Mouse (Mus musculus): ENCODE measurements around the gene Manba. TPM values are rescaled to one million over a fixed set of nuclear protein-coding genes. Genes with fewer than 3 reads are reported as not detected.

The Manba gene
- total and polyA plus RNA-seq, 3 experiments = 30.9 to 35.2 (median 31.5) TPM

DNA sequence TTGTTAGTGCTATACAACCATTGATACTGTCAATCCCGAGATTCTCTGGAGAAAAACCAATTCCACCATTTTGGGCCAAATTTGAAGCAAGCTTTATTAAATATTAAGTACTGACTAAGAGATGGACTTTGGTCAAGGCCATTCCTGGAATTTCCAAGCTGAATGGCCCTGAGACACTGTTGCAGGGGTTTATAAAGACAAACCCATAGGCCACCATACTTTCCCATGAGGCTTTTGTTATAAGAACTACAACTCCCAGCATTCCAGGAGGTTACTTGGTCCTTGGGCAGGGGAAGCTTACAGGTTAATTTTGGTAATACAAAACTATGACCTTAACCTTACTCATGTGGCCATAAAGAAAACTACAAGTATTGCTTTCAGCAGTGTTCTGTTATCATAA lies 22.8 kb downstream of the Manba start:
- in situ Hi-C loops (cut with MboI; ENCODE audit: low pct_ligation_motif_present, low pct_unique_long_range_greater_than_20kb, low sequenced_read_pairs) = loop anchor here (5.0 kb wide), 1 partner anchor 216 kb away; no protein-coding TSS in a partner anchor

DNA sequence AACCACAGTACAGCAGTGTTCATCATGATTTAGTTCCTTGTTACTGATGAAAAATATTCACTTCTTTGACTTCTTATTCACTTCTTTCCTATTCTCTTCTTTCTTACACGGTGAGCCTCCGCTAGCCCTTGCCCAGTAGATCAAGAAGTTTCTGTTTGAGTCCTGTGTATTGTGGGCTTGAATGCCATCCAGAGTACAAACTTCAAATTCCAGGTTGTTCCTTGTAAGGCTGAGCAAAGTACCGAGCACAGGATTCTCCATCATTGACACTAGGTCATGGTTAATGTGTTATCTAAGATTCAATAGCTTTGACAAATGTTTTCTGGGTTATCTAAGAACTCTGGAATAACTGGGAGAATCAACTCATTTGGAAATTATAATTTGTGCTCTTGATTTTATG lies 25.0 kb downstream of the Manba start:
- dilution Hi-C loops (cut with MboI; ENCODE audit: extremely low pct_ligation_motif_present, extremely low pct_unique_long_range_greater_than_20kb, low sequenced_read_pairs) = no loop called here
- Histone ChIP-seq H3K4me2 (ENCODE audit: insufficient read depth, low read depth, poor library complexity, severe bottlenecking) (no peak overlapping the region), H3K27me3 (replicated peaks) (no peaks in the 10 kb centered on the region), H3K4me3 (replicated peaks in 1 of 3; ENCODE audit: low read depth in 2 of 3, low read length in 2 of 3, poor library complexity in 1 of 3) (no peak overlapping the region), H3K27ac (ENCODE audit: insufficient read depth, low read depth) (no peak overlapping the region), H3K79me2 (replicated peaks; ENCODE audit: control insufficient read depth, extremely low read depth, insufficient read depth, poor library complexity, severe bottlenecking) (no peaks in the 10 kb centered on the region), H3K36me3 (replicated peaks in 1 of 2; ENCODE audit: control insufficient read depth in 1 of 2, insufficient read depth in 1 of 2, low read length in 1 of 2) (peaks cover 22 to 65% of the 10 kb centered on the region in 2 experiments), H3K9me3 (replicated peaks; ENCODE audit: low read length) (no peaks in the 10 kb centered on the region), H3K4me1 (ENCODE audit: control insufficient read depth in 1 of 2, insufficient read depth in 2 of 2) (peaks cover 3 to 16% of the 10 kb centered on the region in 2 experiments; a peak in 3 of 4 replicates), H3K9ac (ENCODE audit: insufficient read depth, low read depth) (no peak overlapping the region)
- in situ Hi-C loops (cut with MboI; ENCODE audit: low pct_ligation_motif_present, low pct_unique_long_range_greater_than_20kb, low sequenced_read_pairs) = no loop called here
- TF ChIP-seq RCOR1 (conservative IDR thresholded peaks at IDR 0.05; ENCODE audit: low read depth, low read length) (no peak), KAT2A (IDR thresholded peaks at IDR 0.05; ENCODE audit: insufficient replicate concordance, low read length) (no peak), RAD21 (IDR thresholded peaks at IDR 0.05; ENCODE audit: low read depth, low read length) (no peak), BHLHE40 (IDR thresholded peaks at IDR 0.05; ENCODE audit: low read depth, low read length) (no peak), POLR2A (IDR thresholded peaks at IDR 0.05; ENCODE audit: low read depth, low read length) (no peak), CTCF (conservative IDR thresholded peaks at IDR 0.05 in 1 of 2, IDR thresholded peaks at IDR 0.05 in 1 of 2; ENCODE audit: low read depth in 2 of 2, low read length in 2 of 2) (no peak), USF1 (IDR thresholded peaks at IDR 0.05; ENCODE audit: low read depth, low read length) (no peak), MAFK (IDR thresholded peaks at IDR 0.05; ENCODE audit: insufficient replicate concordance, low read length) (no peak), ZMIZ1 (IDR thresholded peaks at IDR 0.05; ENCODE audit: low read depth, low read length) (no peak), PAX5 (IDR thresholded peaks at IDR 0.05; ENCODE audit: low read length) (no peak), NRF1 (IDR thresholded peaks at IDR 0.05; ENCODE audit: low read depth, low read length) (no peak), JUN (IDR thresholded peaks at IDR 0.05; ENCODE audit: insufficient read depth, low read depth, low read length) (no peak)
- DNase-seq (ENCODE audit: extremely low read depth) = no peak

More for the DNA sequence above, 22.8 kb downstream of the Manba start:
- dilution Hi-C loops (cut with MboI; ENCODE audit: extremely low pct_ligation_motif_present, extremely low pct_unique_long_range_greater_than_20kb, low sequenced_read_pairs) = no loop called here
- no peaks in the 10 kb centered on the region for H3K79me2 ChIP-seq (replicated peaks; ENCODE audit: control insufficient read depth, extremely low read depth, insufficient read depth, poor library complexity, severe bottlenecking)
- no peaks in the 10 kb centered on the region for H3K27me3 ChIP-seq (replicated peaks)
- H3K9me3 ChIP-seq (replicated peaks; ENCODE audit: low read length) = no peaks in the 10 kb centered on the region
- TF ChIP-seq UBTF (IDR thresholded peaks at IDR 0.05; ENCODE audit: low read depth, low read length) (no peak), HCFC1 (IDR thresholded peaks at IDR 0.05; ENCODE audit: low read depth, low read length) (peak; percentile 79), BHLHE40 (IDR thresholded peaks at IDR 0.05; ENCODE audit: low read depth, low read length) (no peak)
- H3K36me3 ChIP-seq (replicated peaks in 1 of 2; ENCODE audit: control insufficient read depth in 1 of 2, insufficient read depth in 1 of 2, low read length in 1 of 2) = peaks cover 14 to 54% of the 10 kb centered on the region in 2 experiments
- H3K4me3 ChIP-seq (replicated peaks in 1 of 3; ENCODE audit: low read depth in 2 of 3, low read length in 2 of 3, poor library complexity in 1 of 3) = no peak overlapping the region
- peaks cover 0 to 11% of the 10 kb centered on the region in 2 experiments; a peak in 2 of 4 replicates for H3K4me1 ChIP-seq (ENCODE audit: control insufficient read depth in 1 of 2, insufficient read depth in 2 of 2)
- DNase-seq (ENCODE audit: extremely low read depth) = no peak
- H3K4me2 ChIP-seq (ENCODE audit: insufficient read depth, low read depth, poor library complexity, severe bottlenecking) = no peak overlapping the region
- H3K27ac ChIP-seq (ENCODE audit: insufficient read depth, low read depth) = no peak overlapping the region
- H3K9ac ChIP-seq (ENCODE audit: insufficient read depth, low read depth) = no peak overlapping the region

DNA sequence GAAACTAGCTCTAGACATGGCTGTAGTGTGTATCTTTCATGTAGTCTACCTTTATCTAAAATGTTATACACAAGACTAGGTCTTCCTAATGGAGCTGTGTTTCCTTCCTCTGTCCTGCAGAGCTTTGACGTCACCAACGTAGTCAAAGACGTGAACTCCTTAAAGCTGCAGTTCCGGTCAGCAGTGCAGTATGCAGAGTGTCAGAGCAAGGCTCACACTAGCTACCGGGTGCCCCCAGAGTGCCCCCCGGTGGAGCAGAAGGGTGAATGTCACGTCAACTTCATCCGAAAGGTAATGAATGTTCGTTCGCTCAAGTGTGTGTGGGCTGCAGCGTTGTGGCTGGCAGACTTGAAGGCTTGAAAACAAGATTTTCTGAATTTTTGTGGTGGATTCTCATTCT lies 26.3 kb downstream of the Manba start:
- Histone ChIP-seq H3K36me3 (replicated peaks in 1 of 2; ENCODE audit: control insufficient read depth in 1 of 2, insufficient read depth in 1 of 2, low read length in 1 of 2) (peaks cover 22 to 60% of the 10 kb centered on the region in 2 experiments), H3K79me2 (replicated peaks; ENCODE audit: control insufficient read depth, extremely low read depth, insufficient read depth, poor library complexity, severe bottlenecking) (no peaks in the 10 kb centered on the region), H3K4me3 (replicated peaks in 1 of 3; ENCODE audit: low read depth in 2 of 3, low read length in 2 of 3, poor library complexity in 1 of 3) (no peak overlapping the region), H3K9ac (ENCODE audit: insufficient read depth, low read depth) (no peak overlapping the region), H3K9me3 (replicated peaks; ENCODE audit: low read length) (no peaks in the 10 kb centered on the region), H3K27me3 (replicated peaks) (no peaks in the 10 kb centered on the region), H3K27ac (ENCODE audit: insufficient read depth, low read depth) (no peak overlapping the region), H3K4me1 (ENCODE audit: control insufficient read depth in 1 of 2, insufficient read depth in 2 of 2) (peaks cover 5 to 23% of the 10 kb centered on the region in 2 experiments), H3K4me2 (ENCODE audit: insufficient read depth, low read depth, poor library complexity, severe bottlenecking) (no peak overlapping the region)
- TF ChIP-seq MAFK (IDR thresholded peaks at IDR 0.05; ENCODE audit: insufficient replicate concordance, low read length) (no peak), MYC (IDR thresholded peaks at IDR 0.05; ENCODE audit: low read depth, low read length) (0 out of 2 replicates have a peak, but pooled peaks have one; percentile 34), CTCF (conservative IDR thresholded peaks at IDR 0.05 in 1 of 2, IDR thresholded peaks at IDR 0.05 in 1 of 2; ENCODE audit: low read depth in 2 of 2, low read length in 2 of 2) (peak in 1 of 2 experiments; percentile 79; a peak in 2 of 4 replicates), SMC3 (IDR thresholded peaks at IDR 0.05; ENCODE audit: low read depth, low read length) (peak; percentile 81), MEF2A (IDR thresholded peaks at IDR 0.05; ENCODE audit: borderline replicate concordance, low read depth, low read length) (0 out of 2 replicates have a peak, but pooled peaks have one; percentile 31), POLR2A (IDR thresholded peaks at IDR 0.05; ENCODE audit: low read depth, low read length) (no peak), ZNF384 (IDR thresholded peaks at IDR 0.05; ENCODE audit: low read depth, low read length) (no peak), NRF1 (IDR thresholded peaks at IDR 0.05; ENCODE audit: low read depth, low read length) (0 out of 2 replicates have a peak, but pooled peaks have one; percentile 26), RAD21 (IDR thresholded peaks at IDR 0.05; ENCODE audit: low read depth, low read length) (peak; percentile 65), ZC3H11A (IDR thresholded peaks at IDR 0.05; ENCODE audit: low read depth, low read length) (0 out of 2 replicates have a peak, but pooled peaks have one; percentile 23), ELF1 (IDR thresholded peaks at IDR 0.05; ENCODE audit: low read depth, low read length) (0 out of 2 replicates have a peak, but pooled peaks have one; percentile 15), NELFE (IDR thresholded peaks at IDR 0.05; ENCODE audit: low read depth, low read length) (peak; percentile 26; the same call in 1 of the 2 replicates)
- in situ Hi-C loops (cut with MboI; ENCODE audit: low pct_ligation_motif_present, low pct_unique_long_range_greater_than_20kb, low sequenced_read_pairs) = no loop called here
- dilution Hi-C loops (cut with MboI; ENCODE audit: extremely low pct_ligation_motif_present, extremely low pct_unique_long_range_greater_than_20kb, low sequenced_read_pairs) = no loop called here
- peak; percentile 69 for DNase-seq (ENCODE audit: extremely low read depth)

Data from CH12.LX (cell line).